Mouse (Mus musculus) cerebellum, postnatal 14 days (tissue): Measurements from ENCODE around the gene Slc22a23.
A peak's percentile ranks its signal among the peaks of the same experiment; 100 is the strongest.

Source experiments
- DNase-seq, 2 experiments: peaks; one replicate each; pipeline ENCODE4 v3.0.0; 2021; ENCODE audit warnings: mixed read lengths in 2 of 2

The Slc22a23 gene

DNA sequence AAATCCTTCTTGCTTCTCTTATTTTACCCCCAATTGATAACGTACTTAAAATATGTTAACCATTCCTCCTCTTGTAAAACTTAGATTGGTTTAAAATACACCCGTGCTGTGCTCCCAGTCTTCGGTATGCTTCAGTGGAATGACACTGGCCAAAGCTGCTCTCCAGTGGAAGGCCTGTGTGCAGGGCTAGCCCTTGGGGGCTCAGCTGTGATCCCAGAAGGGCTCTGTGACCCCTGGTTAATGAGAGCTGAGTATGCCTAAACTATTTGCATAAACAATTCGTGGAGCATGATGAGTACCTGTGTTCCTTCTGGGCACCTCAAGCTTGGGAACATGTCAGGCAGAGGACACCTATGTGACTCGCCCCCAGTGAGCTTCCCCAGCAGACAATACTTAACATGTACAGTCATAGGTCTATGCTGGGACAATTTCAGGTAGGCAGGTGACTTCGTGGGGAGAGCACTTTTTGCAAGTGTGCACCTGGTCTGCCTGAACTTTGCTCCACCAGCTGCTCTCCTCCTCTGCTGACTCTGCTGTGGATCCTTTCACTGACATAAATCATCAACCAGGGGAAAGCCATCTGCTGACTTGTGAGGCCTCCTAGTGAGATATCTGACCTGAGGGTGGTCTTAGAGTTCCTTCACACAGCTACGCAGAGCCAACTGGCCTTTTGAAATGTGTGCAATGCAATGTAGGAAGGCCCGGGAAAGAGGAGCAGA, 77.9 kb downstream of the Slc22a23 start:
- DNase-seq: no peak

DNA sequence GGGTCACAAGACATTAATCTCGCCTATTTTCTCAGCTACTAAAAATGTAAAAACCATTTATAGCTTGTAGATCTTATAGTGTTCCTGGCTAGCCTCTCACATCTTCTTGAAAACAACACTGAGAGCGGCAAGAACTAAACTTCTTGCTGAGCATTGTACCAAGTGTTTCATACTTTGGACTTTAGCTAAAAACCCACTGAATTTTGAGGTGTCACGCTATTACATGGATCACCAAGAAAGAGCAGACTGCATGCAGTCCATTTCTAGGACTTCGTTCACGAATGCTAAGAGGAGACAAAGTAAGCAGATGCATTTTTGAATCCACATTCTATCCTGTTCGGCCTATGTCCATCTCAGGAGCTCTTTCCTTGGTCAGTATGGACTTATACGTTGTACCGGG, 78.9 kb downstream of the Slc22a23 start:
- DNase-seq: no peak

GRCm38 (mm10) chr13:34265576-34265975, 79.4 kb downstream of the Slc22a23 start:
- DNase-seq: no peak

DNA sequence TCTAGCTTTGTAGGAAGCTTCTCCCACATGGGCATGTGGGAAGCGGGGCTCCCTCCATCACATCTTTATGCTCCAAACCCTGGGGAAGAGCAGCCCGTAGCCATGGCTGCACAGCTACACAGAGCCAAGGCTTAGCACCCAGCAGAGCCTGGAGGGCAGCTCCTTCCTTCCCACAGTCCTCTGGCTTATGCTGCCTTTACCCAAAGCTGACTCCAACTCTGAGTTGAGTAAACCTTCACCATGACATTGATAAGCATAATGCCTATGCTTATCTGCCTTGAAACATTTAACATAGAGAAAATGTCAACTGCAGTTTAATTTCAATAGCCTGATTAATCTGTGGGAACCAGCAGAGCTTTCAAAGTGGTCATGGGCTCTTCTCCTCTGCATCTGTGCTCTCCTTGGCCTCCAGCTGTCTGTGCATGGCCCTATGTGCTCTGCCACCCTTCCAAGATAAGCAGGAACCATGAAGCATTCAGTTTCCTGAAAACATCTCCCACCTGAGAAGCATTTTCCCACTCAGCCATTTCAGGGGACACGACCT, 79.9 kb downstream of the Slc22a23 start:
- no peak for DNase-seq

DNA sequence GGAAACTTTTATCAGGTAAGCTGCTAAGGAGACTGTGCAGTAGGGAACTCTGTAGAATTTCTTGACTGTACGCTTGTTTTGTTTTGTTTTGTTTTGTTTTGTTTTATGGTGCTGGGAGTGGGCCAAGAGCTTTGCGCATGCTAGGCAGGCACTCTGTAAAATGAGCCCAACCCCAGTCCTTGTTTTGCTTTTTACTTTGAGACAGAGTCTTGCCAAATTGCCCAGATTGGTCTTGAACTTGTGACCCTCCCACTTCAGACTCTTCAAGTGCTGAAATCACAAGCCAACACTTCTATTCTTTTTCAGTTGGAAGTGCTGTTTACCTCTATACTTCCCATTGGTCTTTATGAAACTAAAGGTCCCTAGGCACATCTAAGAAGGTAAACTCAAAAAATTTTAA, 80.5 kb downstream of the Slc22a23 start:
- DNase-seq: no peak

- DNase-seq: no peak
These were observed 86.2 kb downstream of the Slc22a23 start for GRCm38 (mm10) chr13:34258765-34259164.

DNA sequence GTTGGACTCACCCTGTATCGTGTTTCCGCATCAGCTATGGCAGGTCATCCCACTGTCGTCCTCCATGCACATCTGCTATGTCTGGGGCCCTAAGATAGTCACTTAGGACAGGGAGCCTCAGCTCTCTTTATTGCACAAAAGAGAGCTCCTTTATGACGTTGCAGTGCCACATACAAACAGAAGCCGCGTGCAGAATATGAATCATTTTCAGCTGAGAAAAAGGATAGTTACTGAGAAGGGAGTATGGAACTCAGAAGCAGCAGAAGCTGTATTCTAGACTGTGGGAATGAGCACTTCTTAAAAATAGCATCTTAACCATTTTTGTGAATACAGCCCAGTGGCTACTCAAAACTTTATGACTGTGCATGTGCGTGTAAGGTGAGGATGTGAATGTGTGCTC, 87.8 kb downstream of the Slc22a23 start:
- no peak for DNase-seq

DNA sequence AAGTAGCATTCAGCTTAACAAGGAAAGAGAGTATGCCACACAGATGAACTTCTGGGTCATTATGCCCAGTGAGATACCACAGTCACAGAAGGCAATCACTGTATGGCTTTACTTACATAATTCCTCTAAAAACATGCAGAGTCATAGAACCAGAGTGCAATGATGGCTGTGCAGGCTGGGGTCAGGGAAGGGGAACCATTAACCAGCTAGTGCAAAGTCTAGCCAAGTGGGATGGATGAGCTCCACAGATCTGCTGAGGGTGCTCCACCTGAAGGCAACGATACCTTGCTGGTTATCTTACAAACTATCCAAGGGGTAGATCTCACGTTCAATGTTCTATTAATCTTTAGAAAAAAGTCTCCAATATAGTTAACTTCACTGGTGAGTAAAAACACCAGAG, 88.3 kb downstream of the Slc22a23 start:
- DNase-seq: no peak

DNA sequence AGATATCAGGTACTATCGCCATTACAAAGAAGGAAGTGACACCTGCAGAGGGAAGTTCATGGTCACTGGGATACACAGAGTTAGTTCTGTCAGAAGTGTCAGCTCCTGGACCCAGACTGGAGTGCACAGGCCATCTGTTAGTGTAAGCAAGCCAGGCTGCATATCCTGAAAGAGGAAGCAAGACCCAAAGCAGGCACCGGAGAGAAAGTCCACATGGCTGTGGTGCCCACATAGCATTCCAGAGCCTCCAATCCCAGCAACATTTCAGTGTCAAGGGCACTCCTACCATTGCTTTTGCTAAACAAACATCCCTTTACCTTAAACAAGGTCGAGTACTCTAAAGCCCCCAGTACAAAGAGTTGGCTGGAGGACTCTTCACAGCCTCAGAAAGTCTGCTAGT, 89.7 kb downstream of the Slc22a23 start:
- no peak for DNase-seq

DNA sequence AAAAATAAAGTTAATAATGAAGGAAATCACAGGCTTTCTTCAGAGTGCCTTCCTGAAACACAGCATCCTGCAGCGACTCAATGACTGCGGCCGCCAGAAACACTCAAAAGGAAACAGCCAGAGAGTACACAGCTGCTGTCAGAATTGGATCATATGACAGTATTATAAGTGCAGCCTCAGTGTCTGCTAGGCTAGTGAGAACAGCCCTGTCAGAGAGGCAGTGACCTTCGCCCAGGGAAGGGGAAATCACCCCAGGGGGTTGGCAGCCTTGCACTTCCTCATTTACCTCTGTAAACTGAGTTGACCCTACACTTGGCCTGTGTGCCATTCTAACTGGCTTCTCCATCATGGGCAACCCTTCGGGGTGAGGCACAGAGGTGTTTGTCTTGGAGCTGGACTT, 90.3 kb downstream of the Slc22a23 start:
- DNase-seq: peak in 1 of 2 experiments; percentile 24

- DNase-seq: no peak
These were observed 91.2 kb downstream of the Slc22a23 start for GRCm38 (mm10) chr13:34253736-34254135.

DNA sequence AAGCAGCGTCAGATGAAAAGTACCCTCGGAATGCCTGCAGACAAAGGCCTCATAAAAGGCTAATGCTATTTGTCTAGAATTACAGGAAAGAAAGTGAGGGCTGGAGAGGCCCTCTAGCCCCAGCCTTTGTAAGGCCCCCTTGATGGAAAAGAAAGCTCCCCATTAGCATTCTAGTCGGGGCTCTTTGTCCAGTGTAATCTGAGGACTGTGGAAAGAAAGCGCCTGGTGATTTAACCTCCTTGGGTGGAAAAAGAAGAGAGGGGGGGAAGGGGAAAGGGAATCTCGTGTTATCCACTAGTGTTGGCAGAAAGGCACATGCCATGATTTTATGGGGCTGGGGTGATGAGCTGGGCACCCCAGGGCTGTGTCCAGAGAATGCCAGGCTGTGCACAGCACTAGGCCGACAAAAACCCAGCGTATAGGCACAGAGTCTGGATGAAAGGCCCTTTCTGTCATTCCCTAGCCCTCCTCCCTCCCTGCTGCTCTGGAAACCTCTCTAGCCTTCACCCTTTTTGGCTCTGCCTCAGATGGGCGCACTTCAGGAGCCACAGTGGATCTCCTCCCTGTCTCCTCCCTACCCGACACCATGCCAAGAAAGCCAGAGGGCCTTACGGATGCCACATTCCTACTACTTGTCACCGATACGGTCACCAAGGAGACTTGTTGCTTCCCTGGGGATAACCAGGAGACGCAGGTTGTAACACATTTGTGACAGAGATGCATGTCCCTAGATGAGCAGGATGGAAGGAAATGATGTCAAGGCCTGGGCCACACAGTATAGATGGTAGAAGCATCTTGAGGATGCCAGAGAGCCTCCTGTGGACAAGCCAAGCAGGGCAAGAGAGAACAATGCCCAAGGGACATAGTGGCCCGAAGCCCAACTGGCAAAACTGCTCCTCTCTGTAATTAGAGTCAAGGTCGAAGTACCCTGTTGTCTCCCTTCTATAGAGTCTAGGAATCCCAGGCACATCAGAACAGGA, 95.8 kb downstream of the Slc22a23 start:
- peak in 1 of 2 experiments; percentile 21 for DNase-seq

DNA sequence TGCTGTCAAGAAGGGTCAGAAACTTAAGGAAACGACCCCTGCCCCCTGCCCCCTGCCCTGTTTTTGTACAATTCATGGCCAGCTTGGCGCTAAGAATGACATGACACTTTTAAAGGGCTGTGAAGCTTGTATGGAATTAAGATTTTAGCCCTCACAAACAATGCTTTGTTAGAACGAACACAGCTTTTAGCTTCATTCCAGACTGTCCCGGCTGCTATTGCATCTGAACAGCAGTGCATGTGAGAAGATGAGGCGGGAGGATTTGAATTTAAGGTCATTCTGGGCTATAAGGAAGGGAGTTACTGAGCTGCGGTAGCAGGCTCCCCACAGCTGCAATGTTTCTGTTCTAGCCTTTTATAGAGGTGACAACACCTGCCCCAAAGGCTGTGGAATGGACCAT, 96.9 kb downstream of the Slc22a23 start:
- DNase-seq: no peak

- no peak for DNase-seq
These were observed 98.2 kb downstream of the Slc22a23 start for GRCm38 (mm10) chr13:34246821-34247220.

GRCm38 (mm10) chr13:34245216-34245615, 99.8 kb downstream of the Slc22a23 start:
- DNase-seq: no peak

GRCm38 (mm10) chr13:34244186-34244585, 100.8 kb downstream of the Slc22a23 start:
- no peak for DNase-seq

DNA sequence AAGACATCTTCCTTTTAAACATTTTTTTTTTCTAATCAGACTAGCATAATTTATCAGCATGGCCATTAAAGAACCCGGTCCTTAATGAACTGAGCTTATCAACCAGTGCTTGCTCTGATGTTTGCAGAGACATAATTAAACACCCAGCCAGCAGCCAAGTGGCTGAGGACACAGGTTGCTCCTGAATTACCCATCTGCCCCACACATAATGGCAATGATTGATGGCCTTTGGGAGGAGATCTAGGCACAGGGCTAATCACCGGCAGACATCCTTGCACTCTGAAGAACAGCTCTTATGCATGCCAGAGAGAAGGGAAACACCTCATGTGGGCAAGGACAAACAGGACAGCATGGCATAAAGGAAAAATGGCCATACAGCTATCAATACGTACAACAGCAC, 102.8 kb downstream of the Slc22a23 start:
- DNase-seq: no peak

DNA sequence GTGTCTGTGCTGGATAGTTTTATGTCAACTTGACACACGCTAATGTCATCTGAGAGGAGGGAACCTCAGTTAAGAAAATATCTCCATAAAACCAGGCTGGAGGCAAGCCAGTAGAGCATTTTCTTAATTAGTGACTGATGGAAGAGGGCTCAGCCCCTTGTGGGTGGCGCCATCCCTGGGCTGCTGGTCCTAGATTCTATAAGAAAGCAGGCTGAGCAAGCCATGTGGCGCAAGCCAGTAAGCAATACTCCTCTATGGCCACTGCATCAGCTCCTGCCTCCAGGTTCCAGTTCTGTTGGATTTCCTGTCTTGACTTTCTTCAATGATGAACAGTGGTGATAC, 104.9 kb downstream of the Slc22a23 start:
- DNase-seq: no peak

DNA sequence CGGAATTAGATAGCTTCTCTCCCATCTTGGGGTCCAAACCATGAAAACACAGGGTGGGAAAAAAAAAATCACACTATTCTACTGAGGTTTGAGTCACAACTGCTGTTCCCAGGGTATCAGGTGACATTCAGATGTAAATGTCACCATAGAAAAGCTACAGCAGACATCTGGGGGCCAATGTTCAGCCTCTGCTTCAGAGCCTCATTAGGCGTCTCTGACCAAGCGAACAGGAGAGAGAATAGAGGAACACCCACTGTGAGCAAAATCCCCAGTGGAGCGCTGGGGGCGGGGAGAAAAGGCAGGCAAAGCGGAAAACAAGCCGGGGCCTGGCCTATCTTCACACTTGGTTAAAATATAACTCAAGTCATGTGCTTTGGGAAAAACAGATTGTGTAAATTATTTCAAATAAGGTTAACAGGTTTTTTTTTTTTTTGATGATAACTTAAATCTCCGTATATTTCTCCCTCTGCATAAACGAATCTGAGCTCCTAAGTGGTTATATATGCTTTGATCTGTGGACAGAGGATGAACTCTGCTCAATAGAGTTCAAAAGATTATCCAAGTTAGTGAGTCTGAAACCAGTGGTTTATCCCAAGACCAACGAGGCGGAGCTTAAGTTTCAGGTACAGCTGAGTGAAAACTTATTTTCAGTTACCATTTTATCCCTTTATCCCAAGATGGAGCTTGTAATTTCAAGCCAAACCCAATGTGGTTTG, 105.5 kb downstream of the Slc22a23 start:
- DNase-seq: no peak

GRCm38 (mm10) chr13:34238646-34239290, 106.2 kb downstream of the Slc22a23 start:
- DNase-seq: no peak

DNA sequence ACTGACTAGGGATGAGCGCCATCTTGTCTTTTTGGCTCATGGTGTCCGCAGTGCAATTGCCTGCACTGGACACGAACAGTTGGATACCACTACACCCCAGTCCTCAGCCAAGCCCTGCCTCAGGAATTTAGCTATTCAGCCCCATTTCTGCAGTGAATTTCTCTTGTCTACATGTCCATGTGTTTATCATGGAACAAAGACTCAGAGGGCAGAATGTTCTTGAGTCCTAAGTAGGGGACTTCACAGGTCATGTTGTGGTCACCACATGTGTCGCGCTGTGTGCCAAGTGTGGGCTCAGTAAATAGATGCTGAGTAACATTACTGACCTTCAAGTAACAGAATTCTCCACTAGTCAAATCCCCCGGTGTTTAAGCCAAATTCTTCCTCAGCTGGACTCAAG, 109.9 kb downstream of the Slc22a23 start:
- DNase-seq: no peak

- DNase-seq: no peak
These were observed 110.5 kb downstream of the Slc22a23 start for GRCm38 (mm10) chr13:34234439-34234838.

DNA sequence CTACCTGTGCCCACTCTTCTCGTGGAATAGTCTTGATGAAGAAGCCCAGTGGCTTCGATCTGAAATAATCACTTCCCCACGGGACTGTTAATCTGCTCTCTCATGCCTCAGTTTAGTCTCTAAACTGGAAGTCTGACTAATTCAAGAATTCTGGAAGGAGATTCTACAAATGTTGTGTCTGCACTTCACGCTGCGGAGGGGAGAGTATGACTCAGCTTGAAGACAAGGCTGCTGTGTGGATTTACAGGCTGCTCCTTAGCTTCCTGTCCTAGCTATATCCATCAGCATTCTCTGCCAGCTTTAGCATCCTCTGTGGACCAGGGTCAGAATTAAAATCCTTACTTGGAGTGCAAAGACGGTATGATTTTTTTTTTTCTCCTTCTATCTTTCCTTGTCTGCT, 112.0 kb downstream of the Slc22a23 start:
- no peak for DNase-seq
